Mouse (Mus musculus) forebrain, postnatal 0 days (tissue): Measurements from ENCODE around the gene Gab1. TPM values are rescaled to one million over a fixed set of nuclear protein-coding genes. Genes with fewer than 3 reads are reported as not detected.

Experiments
- ATAC-seq: fragments of 200-750 bp; cut with Nextera tagmentation; 2 replicates; pipeline ENCODE4 v1.8.0; 2017; ENCODE audit warnings: mild to moderate bottlenecking, moderate library complexity
- DNase-seq: peaks from one replicate; pipeline ENCODE4 v3.0.0-alpha.2; 2015
- H3K27ac ChIP-seq: fragments of 300-500 bp; sonication (generic); 2 replicates; pipeline ENCODE4 v1.5.1; 2014; ENCODE audit warnings: low read depth, mild to moderate bottlenecking, antibody characterized with exemption, low read length, moderate library complexity, mixed read lengths
- H3K27me3 ChIP-seq: fragments of 300-500 bp; sonication (generic); 2 replicates; pipeline ENCODE4 v1.6.1; 2014; ENCODE audit warnings: mild to moderate bottlenecking, low read length, mixed read lengths; ENCODE audit not compliant: insufficient read depth
- H3K36me3 ChIP-seq: fragments of 300-500 bp; sonication (generic); 2 replicates; pipeline ENCODE4 v1.6.1; 2014; ENCODE audit warnings: mild to moderate bottlenecking, moderate library complexity; ENCODE audit not compliant: insufficient read depth
- H3K4me1 ChIP-seq: fragments of 300-500 bp; sonication (generic); 2 replicates; pipeline ENCODE4 v1.6.1; 2014; ENCODE audit warnings: antibody characterized with exemption; ENCODE audit not compliant: insufficient read depth
- H3K4me2 ChIP-seq: fragments of 300-500 bp; sonication (generic); 2 replicates; pipeline ENCODE4 v1.6.1; 2014; ENCODE audit warnings: low read depth, mild to moderate bottlenecking, moderate library complexity
- H3K4me3 ChIP-seq: fragments of 300-500 bp; sonication (generic); 2 replicates; pipeline ENCODE4 v1.5.1; 2014; ENCODE audit warnings: low read depth, low read length, mixed read lengths
- H3K9ac ChIP-seq: fragments of 300-500 bp; sonication (generic); 2 replicates; pipeline ENCODE4 v1.6.1; 2014; ENCODE audit warnings: mild to moderate bottlenecking
- H3K9me3 ChIP-seq: fragments of 300-500 bp; sonication (generic); 2 replicates; pipeline ENCODE4 v1.6.1; 2016; ENCODE audit warnings: low read length
- CTCF ChIP-seq: sonication (generic); IDR thresholded peaks from 2 replicates; pipeline ENCODE4 v1.5.1; 2016; ENCODE audit warnings: antibody characterized with exemption, control low read depth, low read depth
- WGBS: fragments of 180-500 bp; shearing (Covaris S2); extraction: QIAGEN DNeasy Blood & Tissue Kit; methylation state at CpG from one replicate; pipeline ENCODE4 v1.1.7; 2014; 5-methylcytosine and 5-hydroxymethylcytosine counted together
- polyA plus RNA-seq: library from polyadenylated mRNA; unstranded; fragments of >200 nt; fragmentation: Nextera tagmentation; extraction: Ambion mirVana; gene quantifications from 2 replicates; pipeline ENCODE4 v1.2.1, GENCODE M21; 2015
- total RNA-seq: library from RNA; depleted of rRNA; stranded (reverse); fragments of >200 nt; gene quantifications from 2 replicates; pipeline ENCODE4 v1.2.3, GENCODE M21; 2014

Gene Gab1
- total and polyA plus RNA-seq, 2 experiments from 2014 or later = 9.8 to 15.7 TPM

DNA sequence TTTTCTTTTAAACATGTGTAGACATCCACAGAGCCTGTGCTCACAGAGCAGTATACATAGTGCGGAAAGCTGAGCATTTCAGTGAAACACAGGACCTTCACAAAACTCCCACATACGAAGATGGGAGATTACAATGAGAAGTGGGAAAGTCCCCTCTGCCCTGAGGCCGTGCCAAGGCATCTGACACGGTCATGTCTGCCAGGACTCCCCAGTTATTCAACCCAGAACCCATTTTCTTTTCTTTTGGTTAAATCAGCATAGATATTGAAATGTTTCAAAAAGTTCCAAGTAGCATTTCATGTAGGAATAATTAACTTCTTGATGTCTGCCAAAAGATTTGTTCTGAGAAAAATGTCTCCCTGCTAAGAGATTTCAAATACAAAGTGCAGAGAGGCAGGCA is 45.9 kb downstream of the Gab1 start:
- WGBS = 47% methylated on average over 4 of the region's 4 CpGs
- TF ChIP-seq CTCF = no peak
- H3K9me3 ChIP-seq = no peaks in the 10 kb centered on the region
- H3K9ac ChIP-seq = no peak overlapping the region
- no peaks in the 10 kb centered on the region for H3K36me3 ChIP-seq
- H3K4me3 ChIP-seq = no peak overlapping the region
- H3K4me1 ChIP-seq = 0 out of 2 replicates have a peak, but pooled peaks cover 15% of the 10 kb centered on the region
- no peaks in the 10 kb centered on the region for H3K27me3 ChIP-seq
- no peak for ATAC-seq
- no peak for DNase-seq
- no peak overlapping the region for H3K4me2 ChIP-seq
- no peak overlapping the region for H3K27ac ChIP-seq

- DNase-seq (no peak), ATAC-seq (no peak)
- Histone ChIP-seq H3K27ac (no peak overlapping the region), H3K4me3 (no peak overlapping the region), H3K36me3 (no peaks in the 10 kb centered on the region), H3K4me2 (no peak overlapping the region), H3K9me3 (no peaks in the 10 kb centered on the region), H3K9ac (no peak overlapping the region), H3K4me1 (0 out of 2 replicates have a peak, but pooled peaks cover 15% of the 10 kb centered on the region), H3K27me3 (no peaks in the 10 kb centered on the region)
- no peak for TF ChIP-seq CTCF
Observed at GRCm38 (mm10) chr8:80832534-80832933, 47.8 kb downstream of the Gab1 start.

DNA sequence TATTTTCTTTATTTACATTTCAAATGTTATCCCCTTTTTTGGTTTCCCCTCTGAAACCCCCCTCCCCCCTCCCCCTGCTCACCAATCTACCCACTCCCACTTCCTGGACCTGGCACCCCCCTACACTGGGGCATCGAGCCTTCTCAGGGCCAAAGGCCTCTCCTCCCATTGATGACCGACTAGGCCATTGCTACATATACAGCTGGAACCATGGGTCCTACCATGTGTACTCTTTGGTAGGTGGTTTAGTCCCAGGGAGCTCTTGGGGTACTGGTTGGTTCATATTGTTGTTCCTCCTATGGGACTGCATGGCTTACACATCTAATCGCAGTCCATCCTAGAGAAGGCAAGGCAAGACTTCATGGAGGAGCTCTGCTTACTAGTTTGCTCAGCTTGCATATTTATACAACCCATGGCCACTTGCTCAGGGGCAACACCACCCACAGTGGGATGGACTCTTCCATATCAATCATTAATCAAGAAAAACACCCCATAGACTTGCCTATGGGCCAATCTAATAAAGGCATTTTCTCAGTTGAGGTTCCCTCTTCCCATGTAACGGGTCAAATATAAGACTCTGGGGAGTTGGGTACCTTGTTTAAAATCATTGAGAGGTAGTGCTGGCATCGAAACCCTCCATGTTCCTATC is 48.3 kb downstream of the Gab1 start:
- H3K4me1 ChIP-seq = 0 out of 2 replicates have a peak, but pooled peaks cover 15% of the 10 kb centered on the region
- ATAC-seq (no peak), DNase-seq (no peak)
- H3K9ac ChIP-seq = no peak overlapping the region
- no peak overlapping the region for H3K4me2 ChIP-seq
- no peaks in the 10 kb centered on the region for H3K27me3 ChIP-seq
- TF ChIP-seq CTCF = no peak
- no peaks in the 10 kb centered on the region for H3K9me3 ChIP-seq
- H3K36me3 ChIP-seq = no peaks in the 10 kb centered on the region
- H3K27ac ChIP-seq = no peak overlapping the region
- H3K4me3 ChIP-seq = no peak overlapping the region
- WGBS = 95% methylated on average over 5 of the region's 5 CpGs

DNA sequence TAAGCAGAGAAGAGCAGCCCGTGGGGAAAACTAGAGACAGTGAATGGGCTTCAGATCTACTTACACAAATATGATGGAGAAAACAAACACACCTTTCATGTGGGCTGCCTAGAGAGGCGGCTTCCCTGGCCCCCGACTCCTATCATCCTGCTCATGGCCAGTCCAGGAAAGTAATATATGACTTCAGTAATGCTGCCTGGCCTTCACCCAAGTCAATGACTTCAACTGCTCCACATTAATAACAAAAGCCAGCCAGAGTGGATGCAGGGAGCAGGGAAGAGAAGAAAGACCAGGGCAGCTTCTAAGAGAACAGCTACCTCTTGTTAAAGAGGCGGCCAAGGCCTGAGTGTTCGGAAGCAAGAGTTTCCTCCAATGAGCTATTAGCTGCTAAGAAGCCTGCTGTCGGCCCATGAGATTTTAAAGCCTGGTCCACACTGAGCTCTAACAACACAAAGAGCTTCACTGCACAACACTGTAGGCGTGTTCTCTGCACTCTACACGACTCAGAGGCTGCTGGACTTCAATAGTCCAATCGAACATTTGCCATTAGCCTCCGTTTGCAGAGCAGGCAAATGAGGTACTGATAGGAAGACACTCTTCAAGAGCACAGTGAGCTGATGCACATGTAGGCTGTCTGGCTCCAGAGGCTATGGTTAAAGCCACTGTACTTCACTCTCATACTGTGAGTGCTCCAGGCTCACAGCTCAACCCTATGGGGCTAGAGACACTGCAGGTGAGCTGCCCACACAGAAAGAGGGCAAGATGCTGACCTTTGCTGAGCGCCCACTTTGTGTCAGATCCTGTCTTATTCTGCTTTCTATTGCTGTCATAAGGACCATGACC is 49.4 kb downstream of the Gab1 start:
- no peak overlapping the region for H3K4me3 ChIP-seq
- WGBS = 46% methylated on average over 11 of the region's 11 CpGs
- no peak overlapping the region for H3K9ac ChIP-seq
- no peak overlapping the region for H3K4me2 ChIP-seq
- no peaks in the 10 kb centered on the region for H3K36me3 ChIP-seq
- no peak for DNase-seq
- peak; percentile 70 for ATAC-seq
- no peaks in the 10 kb centered on the region for H3K9me3 ChIP-seq
- no peak for TF ChIP-seq CTCF
- H3K27me3 ChIP-seq = no peaks in the 10 kb centered on the region
- peak overlapping the region; percentile 50; the same call in 1 of the 2 replicates for H3K27ac ChIP-seq
- 0 out of 2 replicates have a peak, but pooled peaks cover 15% of the 10 kb centered on the region for H3K4me1 ChIP-seq

- Histone ChIP-seq H3K27me3 (no peaks in the 10 kb centered on the region), H3K27ac (no peak overlapping the region), H3K4me1 (0 out of 2 replicates have a peak, but pooled peaks cover 15% of the 10 kb centered on the region), H3K4me2 (peak overlapping the region; percentile 11; the same call in 1 of the 2 replicates), H3K9ac (no peak overlapping the region), H3K4me3 (no peak overlapping the region), H3K9me3 (no peaks in the 10 kb centered on the region), H3K36me3 (no peaks in the 10 kb centered on the region)
- no peak for DNase-seq
- 27% methylated on average over 7 of the region's 7 CpGs for WGBS
- ATAC-seq = no peak
- TF ChIP-seq CTCF = no peak
Observed at GRCm38 (mm10) chr8:80830141-80830540, 50.2 kb downstream of the Gab1 start.

GRCm38 (mm10) chr8:80826996-80827395 is 53.3 kb downstream of the Gab1 start:
- no peaks in the 10 kb centered on the region for H3K27me3 ChIP-seq
- 67% methylated on average over 7 of the region's 7 CpGs for WGBS
- 0 out of 2 replicates have a peak, but pooled peaks cover 9% of the 10 kb centered on the region for H3K4me1 ChIP-seq
- H3K9ac ChIP-seq = no peak overlapping the region
- H3K36me3 ChIP-seq = no peaks in the 10 kb centered on the region
- H3K4me2 ChIP-seq = no peak overlapping the region
- no peak for TF ChIP-seq CTCF
- H3K27ac ChIP-seq = no peak overlapping the region
- DNase-seq (no peak), ATAC-seq (no peak)
- H3K4me3 ChIP-seq = no peak overlapping the region
- H3K9me3 ChIP-seq = no peaks in the 10 kb centered on the region

GRCm38 (mm10) chr8:80825136-80825535 is 55.2 kb downstream of the Gab1 start:
- 58% methylated on average over 4 of the region's 4 CpGs for WGBS

More at GRCm38 (mm10) chr8:80825136-80825535, 55.2 kb downstream of the Gab1 start:
- DNase-seq (no peak), ATAC-seq (no peak)
- Histone ChIP-seq H3K4me3 (no peak overlapping the region), H3K4me2 (no peak overlapping the region), H3K27me3 (no peaks in the 10 kb centered on the region), H3K4me1 (0 out of 2 replicates have a peak, but pooled peaks cover 2% of the 10 kb centered on the region), H3K27ac (no peak overlapping the region), H3K9ac (no peak overlapping the region), H3K9me3 (no peaks in the 10 kb centered on the region), H3K36me3 (no peaks in the 10 kb centered on the region)
- TF ChIP-seq CTCF = no peak
